Mouse (Mus musculus): ENCODE data around the gene Gapt. TPM values are rescaled to one million over a fixed set of nuclear protein-coding genes. Genes with fewer than 3 reads are reported as not detected.

Gapt gene
- 2.0 and 4.5 TPM in 2 replicates for polyA plus RNA-seq (2012; rRNA removed; ENCODE audit: low replicate concordance)

DNA sequence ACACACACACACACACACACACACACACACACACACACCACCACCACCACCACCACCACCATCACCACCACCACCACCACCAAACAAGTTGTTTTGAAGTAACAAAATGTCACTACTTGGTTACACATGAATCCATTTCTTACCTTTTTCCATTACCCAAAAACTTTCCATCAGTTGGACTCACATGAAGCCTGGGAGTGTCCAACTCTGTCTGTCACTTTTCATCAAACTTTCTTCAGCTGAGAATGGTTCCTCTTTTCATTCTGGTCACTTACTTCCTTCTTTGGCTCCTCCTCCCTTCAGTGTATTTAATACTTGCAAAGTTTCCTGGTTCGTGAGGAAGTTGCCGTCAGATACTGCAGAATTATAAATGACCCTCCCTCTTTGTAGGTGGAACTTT lies at the start of gene Gapt:
Gapt (minus strand) TSS at position 259 of the 400 bp plus-strand sequence.

DNA sequence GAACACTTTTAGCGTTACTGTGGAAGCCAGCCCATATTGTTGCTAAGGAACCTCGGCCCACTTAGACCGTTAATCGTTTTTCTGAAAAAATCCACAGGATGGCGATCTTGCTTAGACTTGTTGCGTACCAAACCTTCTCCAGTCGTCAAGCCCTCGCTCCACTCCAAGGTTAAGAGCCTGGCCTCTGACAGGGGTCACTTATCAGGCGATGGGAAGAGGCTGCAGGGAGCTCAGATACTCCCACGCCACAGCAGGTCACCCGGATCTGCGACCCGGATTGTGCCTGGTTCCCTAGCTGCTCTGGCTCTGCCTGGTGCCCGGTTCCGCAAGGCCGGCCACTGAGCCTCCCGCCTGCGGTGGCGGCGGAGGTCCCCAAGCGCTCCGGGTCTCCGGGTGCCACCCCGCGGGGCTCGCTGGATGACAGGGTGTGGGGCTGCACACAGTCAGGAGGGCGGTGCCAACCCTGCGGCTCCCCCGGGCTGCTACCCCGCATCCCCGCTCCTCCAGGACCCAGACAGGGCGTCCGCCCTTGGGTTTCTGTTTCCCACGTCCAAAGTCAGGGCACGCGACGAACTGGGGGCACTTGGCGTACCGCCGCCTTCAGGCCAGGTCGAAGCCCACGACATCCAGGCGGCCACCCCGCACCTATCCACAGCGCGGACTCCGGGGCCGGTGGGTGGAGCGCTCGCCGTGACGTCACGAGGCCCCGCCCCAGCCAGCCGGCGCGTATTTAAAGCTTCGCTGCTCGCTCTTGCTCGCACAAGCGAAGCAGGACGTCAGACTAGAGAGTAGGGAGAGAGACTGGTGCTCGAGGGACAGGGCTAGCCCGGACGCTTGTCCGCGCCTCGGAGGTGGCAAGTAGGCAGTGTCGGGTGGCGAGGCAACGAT lies 37.5 kb upstream of the Gapt start, which contains the start of gene Plk2:
Plk2 (plus strand) TSS at position 756 of the 888 bp plus-strand sequence.

Other genes with a start within 250 kb of the Gapt start
- gene Rab3c, start 76.2 kb downstream of the Gapt start, polyA plus RNA-seq (2012; rRNA removed; ENCODE audit: low replicate concordance), result not detected in 2 replicates
- 35.4 and 41.2 TPM in 2 replicates for gene Plk2, start 37.8 kb upstream of the Gapt start, polyA plus RNA-seq (2012; rRNA removed; ENCODE audit: low replicate concordance)